Mouse (Mus musculus): Measurements from ENCODE around the gene Ldha.
"Not testable (repeated sequence)": the region's sequence is repeated elsewhere in the genome, so short reads cannot be mapped to it uniquely, and the experiment has no call there.

Gene Ldha

GRCm38 (mm10) chr7:46840787-46841525 is at the start of gene Ldha:
Ldha (plus strand) TSS chr7:46841475.
- DNase-seq, result no peak

- no peak for DNase-seq
Measured at GRCm38 (mm10) chr7:46793871-46794270, 47.4 kb upstream of the Ldha start.

- DNase-seq, result peak; percentile 97
Measured at GRCm38 (mm10) chr7:46795287-46796205, 45.7 kb upstream of the Ldha start, which contains the start of the genes Hps5 and Gtf2h1. Hps5 (minus strand) TSS chr7:46796064. Gtf2h1 (plus strand) TSS chr7:46796103.

GRCm38 (mm10) chr7:46796206-46796679 is 45.0 kb upstream of the Ldha start:
- no peak for DNase-seq

- no peak for DNase-seq
Measured at GRCm38 (mm10) chr7:46796779-46797178, 44.5 kb upstream of the Ldha start.

- DNase-seq, result no peak
Measured at GRCm38 (mm10) chr7:46810325-46810724, 30.9 kb upstream of the Ldha start.

GRCm38 (mm10) chr7:46814012-46814411 is 27.3 kb upstream of the Ldha start:
- DNase-seq, result no peak

- not testable (repeated sequence) for DNase-seq
Measured at GRCm38 (mm10) chr7:46820876-46821632, 20.2 kb upstream of the Ldha start.

- no peak for DNase-seq
Measured at GRCm38 (mm10) chr7:46827046-46827802, 14.1 kb upstream of the Ldha start.

- DNase-seq, result no peak
Measured at GRCm38 (mm10) chr7:46827803-46828184, 13.5 kb upstream of the Ldha start.

GRCm38 (mm10) chr7:46829911-46830310 is 11.4 kb upstream of the Ldha start:
- no peak for DNase-seq

GRCm38 (mm10) chr7:46830799-46831590 is 10.3 kb upstream of the Ldha start:
- DNase-seq, result no peak

- no peak for DNase-seq
Measured at GRCm38 (mm10) chr7:46831693-46832092, 9.6 kb upstream of the Ldha start.

- DNase-seq, result not testable (repeated sequence)
Measured at GRCm38 (mm10) chr7:46832112-46832810, 9.0 kb upstream of the Ldha start.

GRCm38 (mm10) chr7:46833266-46833665 is 8.0 kb upstream of the Ldha start:
- DNase-seq, result no peak

GRCm38 (mm10) chr7:46833670-46834255 is 7.5 kb upstream of the Ldha start:
- no peak for DNase-seq

GRCm38 (mm10) chr7:46834994-46835610 is 6.2 kb upstream of the Ldha start:
- no peak for DNase-seq

- no peak for DNase-seq
Measured at GRCm38 (mm10) chr7:46836357-46836756, 4.9 kb upstream of the Ldha start.

GRCm38 (mm10) chr7:46837073-46837472 is 4.2 kb upstream of the Ldha start:
- DNase-seq, result no peak

Data from layer of hippocampus, adult 9-11 months (tissue).